Mouse (Mus musculus): ENCODE results near the gene Ccdc47. TPM values are rescaled to one million over a fixed set of nuclear protein-coding genes. Genes with fewer than 3 reads are reported as not detected.
A peak's percentile ranks its signal among the peaks of the same experiment; 100 is the strongest.

Ccdc47 gene
- 78.3 and 99.4 TPM in 2 replicates for polyA plus RNA-seq (2014; fragmentation: Nextera tagmentation; extraction: Ambion mirVana)

DNA sequence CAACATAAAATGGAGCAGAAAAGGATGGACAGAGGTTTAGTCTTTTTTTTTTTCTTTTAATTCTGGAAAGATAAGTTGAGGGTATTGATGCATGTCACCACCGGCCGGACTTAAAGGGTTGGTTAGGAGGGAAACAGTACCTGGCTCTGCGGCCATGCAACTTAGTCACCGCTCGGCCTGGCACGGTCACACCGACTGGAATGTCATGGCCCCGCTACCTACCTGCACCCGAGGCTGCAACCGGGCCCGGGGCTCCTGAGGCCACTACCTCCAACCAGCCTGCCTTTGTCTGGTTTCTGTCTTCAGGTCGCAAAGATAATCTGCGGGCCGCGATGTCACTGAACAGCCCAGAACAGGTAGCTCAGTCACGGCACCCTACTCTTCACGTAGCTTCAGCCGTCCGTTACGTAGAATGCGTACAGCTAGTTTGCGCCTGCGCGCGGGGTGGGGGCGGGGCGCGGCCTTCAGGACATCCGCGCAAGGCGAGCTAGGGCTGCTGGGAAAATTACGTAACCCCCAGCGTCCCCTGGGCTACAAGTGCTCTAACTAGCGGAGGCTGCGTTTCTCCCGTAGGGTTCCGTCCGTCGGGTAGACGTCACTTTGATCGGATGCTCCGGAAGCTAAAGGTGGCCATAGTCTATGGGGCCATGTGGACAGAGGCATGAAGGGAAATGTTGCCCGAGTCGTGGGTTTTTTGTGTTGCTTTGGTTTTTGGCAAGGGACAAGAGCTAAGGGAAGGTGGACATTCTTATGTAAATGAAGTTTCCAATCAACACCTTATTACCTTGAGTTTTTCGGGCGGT, at the start of gene Ccdc47:
Gene Ccdc47, minus strand, starts transcription at position 418 of the 803 bp plus-strand sequence.
- ATAC-seq (ENCODE audit: low read depth): peak; percentile 98
- under 1% methylated on average over 46 of the region's 46 CpGs for WGBS
- peaks cover 21% of the 10 kb centered on the region for H3K4me1 ChIP-seq (ENCODE audit: control insufficient read depth, insufficient read depth, low read length)

DNA sequence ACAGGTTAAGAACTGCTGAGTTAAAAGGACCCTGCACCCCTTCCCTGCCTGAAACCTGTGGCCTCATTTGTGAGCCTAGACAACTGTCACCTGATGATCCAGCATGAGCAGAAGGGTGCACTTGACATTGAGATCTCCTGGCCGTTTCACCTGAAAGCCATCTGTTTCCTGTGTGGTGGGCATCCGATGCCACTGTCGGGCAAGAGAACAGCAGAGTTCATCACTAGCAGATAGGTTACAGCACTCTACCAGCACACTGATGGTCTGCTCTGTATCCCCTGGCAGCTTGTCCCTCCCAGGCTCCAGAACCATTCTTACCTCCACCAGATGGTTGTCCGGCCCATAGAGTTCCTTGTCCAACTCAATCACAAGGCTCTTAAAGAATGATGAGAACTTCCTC, 49.4 kb upstream of the Ccdc47 start:
- Histone ChIP-seq H3K4me3 (ENCODE audit: low read depth, low read length) (no peak overlapping the region), H3K4me2 (ENCODE audit: low read depth, low read length) (no peak overlapping the region), H3K9me3 (ENCODE audit: control insufficient read depth, low read length) (no peaks in the 10 kb centered on the region), H3K27ac (ENCODE audit: low read depth, low read length) (no peak overlapping the region), H3K9ac (replicated peaks; ENCODE audit: low read depth, low read length) (no peak overlapping the region), H3K27me3 (ENCODE audit: control insufficient read depth, insufficient read depth, low read length) (no peaks in the 10 kb centered on the region), H3K36me3 (ENCODE audit: control insufficient read depth, insufficient read depth, low read length) (peaks cover 45% of the 10 kb centered on the region), H3K4me1 (ENCODE audit: control insufficient read depth, insufficient read depth, low read length) (peaks cover 24% of the 10 kb centered on the region)
- no peak for ATAC-seq (ENCODE audit: low read depth)
- WGBS: 93% methylated on average over 4 of the region's 4 CpGs

More for the DNA sequence above, at the start of gene Ccdc47:
- Histone ChIP-seq H3K4me2 (ENCODE audit: low read depth, low read length) (peak within 1 kb of the TSS; percentile 59), H3K36me3 (ENCODE audit: control insufficient read depth, insufficient read depth, low read length) (peaks cover 4% of the 10 kb centered on the region), H3K27ac (ENCODE audit: low read depth, low read length) (peak within 1 kb of the TSS; percentile 96), H3K4me3 (ENCODE audit: low read depth, low read length) (peak within 1 kb of the TSS; percentile 93), H3K9me3 (ENCODE audit: control insufficient read depth, low read length) (no peaks in the 10 kb centered on the region), H3K27me3 (ENCODE audit: control insufficient read depth, insufficient read depth, low read length) (no peaks in the 10 kb centered on the region), H3K9ac (replicated peaks; ENCODE audit: low read depth, low read length) (peak within 1 kb of the TSS; percentile 94)

DNA sequence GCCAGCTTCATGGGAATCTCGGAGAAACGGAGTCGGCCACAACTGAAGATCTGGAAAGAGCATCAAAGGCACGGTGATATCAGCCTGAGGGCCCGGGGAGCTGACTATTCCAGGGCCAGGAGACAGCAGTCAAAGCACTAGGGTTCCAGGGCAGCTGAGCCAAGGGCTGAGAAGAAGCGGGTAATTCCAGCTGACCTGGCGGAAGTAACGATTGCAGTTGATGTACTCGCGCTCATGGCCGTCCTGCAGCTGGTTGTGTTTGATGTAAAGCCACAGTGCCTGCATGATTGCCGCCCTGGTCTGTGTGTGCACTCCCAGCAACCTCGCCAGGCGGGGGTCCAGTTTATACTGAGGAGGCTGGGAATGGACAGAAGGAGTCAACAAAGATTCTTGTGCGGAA, 48.8 kb upstream of the Ccdc47 start:
- Histone ChIP-seq H3K9me3 (ENCODE audit: control insufficient read depth, low read length) (no peaks in the 10 kb centered on the region), H3K4me3 (ENCODE audit: low read depth, low read length) (no peak overlapping the region), H3K4me1 (ENCODE audit: control insufficient read depth, insufficient read depth, low read length) (peaks cover 24% of the 10 kb centered on the region), H3K27ac (ENCODE audit: low read depth, low read length) (no peak overlapping the region), H3K36me3 (ENCODE audit: control insufficient read depth, insufficient read depth, low read length) (peaks cover 45% of the 10 kb centered on the region), H3K4me2 (ENCODE audit: low read depth, low read length) (no peak overlapping the region), H3K9ac (replicated peaks; ENCODE audit: low read depth, low read length) (no peak overlapping the region), H3K27me3 (ENCODE audit: control insufficient read depth, insufficient read depth, low read length) (no peaks in the 10 kb centered on the region)
- WGBS: 94% methylated on average over 15 of the region's 15 CpGs
- no peak for ATAC-seq (ENCODE audit: low read depth)

DNA sequence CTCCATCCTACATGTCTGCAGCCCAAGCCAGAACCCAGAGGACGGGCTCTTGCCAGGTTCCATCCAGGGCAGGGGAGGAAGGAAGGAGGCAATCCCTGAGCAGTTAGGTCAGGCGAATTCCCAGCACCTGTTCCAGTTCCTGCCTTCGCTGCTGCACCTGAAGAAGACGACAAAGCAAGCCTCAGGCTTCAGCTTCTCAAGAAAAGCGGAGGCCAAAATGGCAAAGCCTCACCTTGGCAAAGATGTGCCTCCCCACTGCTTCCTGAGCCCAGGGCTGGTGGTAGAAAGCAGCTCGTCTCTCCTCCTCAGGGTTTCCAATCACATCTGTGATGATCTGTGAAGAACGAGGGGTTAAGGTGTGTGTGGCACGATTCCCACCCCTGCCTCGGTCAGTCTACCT, 47.8 kb upstream of the Ccdc47 start:
- Histone ChIP-seq H3K4me3 (ENCODE audit: low read depth, low read length) (no peak overlapping the region), H3K27me3 (ENCODE audit: control insufficient read depth, insufficient read depth, low read length) (no peaks in the 10 kb centered on the region), H3K27ac (ENCODE audit: low read depth, low read length) (no peak overlapping the region), H3K36me3 (ENCODE audit: control insufficient read depth, insufficient read depth, low read length) (peaks cover 45% of the 10 kb centered on the region), H3K9me3 (ENCODE audit: control insufficient read depth, low read length) (no peaks in the 10 kb centered on the region), H3K4me1 (ENCODE audit: control insufficient read depth, insufficient read depth, low read length) (peaks cover 20% of the 10 kb centered on the region), H3K9ac (replicated peaks; ENCODE audit: low read depth, low read length) (no peak overlapping the region), H3K4me2 (ENCODE audit: low read depth, low read length) (no peak overlapping the region)
- 93% methylated on average over 9 of the region's 9 CpGs for WGBS
- ATAC-seq (ENCODE audit: low read depth): no peak

DNA sequence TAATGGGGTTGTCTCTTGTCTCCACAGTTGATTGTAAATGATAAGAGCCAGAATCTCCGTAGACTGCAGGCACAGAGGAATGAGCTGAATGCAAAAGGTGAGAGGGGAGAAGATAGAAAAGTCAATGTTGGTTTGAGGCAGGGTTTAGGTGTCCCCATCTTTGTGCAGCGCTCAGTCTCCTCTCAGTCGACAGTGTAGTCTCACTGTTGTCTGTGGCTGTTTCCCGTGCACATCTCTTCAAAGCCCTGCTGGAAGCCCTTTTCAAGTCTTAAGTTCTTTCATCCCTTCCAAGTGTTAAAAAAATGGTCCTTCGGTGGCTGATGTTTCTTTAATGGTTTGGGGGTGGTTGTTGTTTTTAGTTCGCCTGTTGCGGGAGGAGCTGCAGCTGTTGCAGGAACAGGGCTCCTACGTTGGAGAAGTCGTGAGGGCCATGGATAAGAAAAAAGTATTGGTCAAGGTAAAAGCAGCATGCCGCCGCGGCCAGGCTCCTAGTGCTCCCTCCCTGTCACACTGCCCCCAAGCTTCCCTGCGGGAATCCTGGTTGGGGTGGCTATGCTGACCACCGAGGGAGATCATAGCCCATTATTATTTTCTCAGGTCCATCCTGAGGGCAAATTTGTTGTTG, 44.8 kb upstream of the Ccdc47 start:
- H3K4me1 ChIP-seq (ENCODE audit: control insufficient read depth, insufficient read depth, low read length): peaks cover 8% of the 10 kb centered on the region; the same call in 1 of the 2 replicates
- 88% methylated on average over 14 of the region's 14 CpGs for WGBS
- no peak overlapping the region for H3K4me3 ChIP-seq (ENCODE audit: low read depth, low read length)
- H3K4me2 ChIP-seq (ENCODE audit: low read depth, low read length): no peak overlapping the region
- no peaks in the 10 kb centered on the region for H3K9me3 ChIP-seq (ENCODE audit: control insufficient read depth, low read length)
- ATAC-seq (ENCODE audit: low read depth): no peak
- peaks cover 45% of the 10 kb centered on the region for H3K36me3 ChIP-seq (ENCODE audit: control insufficient read depth, insufficient read depth, low read length)
- no peak overlapping the region for H3K27ac ChIP-seq (ENCODE audit: low read depth, low read length)
- no peak overlapping the region for H3K9ac ChIP-seq (replicated peaks; ENCODE audit: low read depth, low read length)
- H3K27me3 ChIP-seq (ENCODE audit: control insufficient read depth, insufficient read depth, low read length): no peaks in the 10 kb centered on the region

DNA sequence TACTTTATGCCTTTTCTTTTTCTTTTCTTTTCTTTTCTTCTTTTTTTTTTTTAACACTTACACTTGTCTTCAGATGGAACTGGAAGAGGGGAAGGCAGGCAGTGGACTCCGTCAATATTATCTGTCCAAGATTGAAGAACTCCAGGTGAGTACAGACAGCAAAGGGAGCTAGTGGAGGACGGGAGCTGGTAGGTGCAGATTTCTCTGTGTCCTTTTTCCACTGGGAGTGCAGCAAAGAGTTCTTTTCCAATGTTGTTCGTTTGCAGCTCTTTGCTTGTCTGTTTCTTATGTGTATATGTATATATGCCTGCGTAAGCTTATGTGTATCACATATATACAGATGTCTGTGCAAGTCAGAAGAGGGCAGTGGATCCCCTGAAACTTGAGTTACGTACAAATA, 40.6 kb upstream of the Ccdc47 start:
- Histone ChIP-seq H3K9ac (replicated peaks; ENCODE audit: low read depth, low read length) (peak overlapping the region; percentile 67; the same call in 1 of the 2 replicates), H3K36me3 (ENCODE audit: control insufficient read depth, insufficient read depth, low read length) (peaks cover 19% of the 10 kb centered on the region), H3K4me1 (ENCODE audit: control insufficient read depth, insufficient read depth, low read length) (peaks cover 15% of the 10 kb centered on the region), H3K27ac (ENCODE audit: low read depth, low read length) (no peak overlapping the region), H3K9me3 (ENCODE audit: control insufficient read depth, low read length) (no peaks in the 10 kb centered on the region), H3K4me2 (ENCODE audit: low read depth, low read length) (peak overlapping the region; percentile 89), H3K27me3 (ENCODE audit: control insufficient read depth, insufficient read depth, low read length) (no peaks in the 10 kb centered on the region), H3K4me3 (ENCODE audit: low read depth, low read length) (peak overlapping the region; percentile 68)
- WGBS: 78% methylated on average over 5 of the region's 5 CpGs
- ATAC-seq (ENCODE audit: low read depth): no peak

DNA sequence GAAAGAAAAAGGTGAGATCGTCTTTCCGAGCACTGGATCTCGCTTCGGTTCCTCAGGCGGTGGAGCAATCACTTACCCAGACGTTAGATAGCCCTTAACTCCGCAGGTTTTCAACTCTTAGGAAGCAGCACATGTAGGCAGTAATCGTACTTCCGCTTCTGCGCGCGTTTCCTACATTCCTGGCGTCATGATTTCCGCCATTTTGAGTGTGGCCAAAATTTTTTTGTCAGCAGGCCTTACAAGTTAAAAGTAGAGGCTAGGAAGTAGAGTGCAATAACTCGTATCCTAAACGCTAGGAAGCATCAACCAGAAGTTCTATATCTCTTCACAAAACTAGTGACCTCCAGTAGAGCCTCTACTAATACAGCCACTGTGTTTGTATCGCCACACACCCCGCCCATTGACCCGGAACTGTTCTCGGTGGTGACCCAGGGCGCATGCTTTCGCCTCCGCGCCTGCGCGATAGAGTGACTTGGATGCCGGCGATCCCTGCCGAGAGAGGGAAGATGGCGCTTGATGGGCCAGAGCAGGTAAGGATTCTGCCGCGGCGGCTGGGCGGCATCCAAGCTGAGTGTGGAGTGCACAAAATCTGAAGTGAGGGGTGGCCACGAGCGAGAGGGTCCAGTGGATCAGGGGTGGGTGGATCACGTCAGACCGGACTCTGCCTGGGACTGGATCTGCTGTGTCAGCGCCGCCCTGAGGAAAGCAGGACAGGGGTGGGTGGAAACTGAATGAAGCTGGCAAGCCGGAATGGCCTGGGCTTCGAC, 39.7 kb upstream of the Ccdc47 start, which contains the start of the genes Ftsj3 and Psmc5:
Gene Ftsj3, minus strand, starts transcription at position 395 of the 767 bp plus-strand sequence.
Gene Psmc5, plus strand, starts transcription at position 470 of the 767 bp plus-strand sequence.
- ATAC-seq (ENCODE audit: low read depth): peak; percentile 95
- peak within 1 kb of the TSS; percentile 89 for H3K4me2 ChIP-seq (ENCODE audit: low read depth, low read length)
- WGBS: under 1% methylated on average over 42 of the region's 42 CpGs
- peaks cover 15% of the 10 kb centered on the region for H3K4me1 ChIP-seq (ENCODE audit: control insufficient read depth, insufficient read depth, low read length)
- peak within 1 kb of the TSS; percentile 67 for H3K9ac ChIP-seq (replicated peaks; ENCODE audit: low read depth, low read length)
- peak within 1 kb of the TSS; percentile 68 for H3K4me3 ChIP-seq (ENCODE audit: low read depth, low read length)
- peak within 1 kb of the TSS; percentile 75 for H3K27ac ChIP-seq (ENCODE audit: low read depth, low read length)
- no peaks in the 10 kb centered on the region for H3K27me3 ChIP-seq (ENCODE audit: control insufficient read depth, insufficient read depth, low read length)
- H3K36me3 ChIP-seq (ENCODE audit: control insufficient read depth, insufficient read depth, low read length): peaks cover 17% of the 10 kb centered on the region
- H3K9me3 ChIP-seq (ENCODE audit: control insufficient read depth, low read length): no peaks in the 10 kb centered on the region

DNA sequence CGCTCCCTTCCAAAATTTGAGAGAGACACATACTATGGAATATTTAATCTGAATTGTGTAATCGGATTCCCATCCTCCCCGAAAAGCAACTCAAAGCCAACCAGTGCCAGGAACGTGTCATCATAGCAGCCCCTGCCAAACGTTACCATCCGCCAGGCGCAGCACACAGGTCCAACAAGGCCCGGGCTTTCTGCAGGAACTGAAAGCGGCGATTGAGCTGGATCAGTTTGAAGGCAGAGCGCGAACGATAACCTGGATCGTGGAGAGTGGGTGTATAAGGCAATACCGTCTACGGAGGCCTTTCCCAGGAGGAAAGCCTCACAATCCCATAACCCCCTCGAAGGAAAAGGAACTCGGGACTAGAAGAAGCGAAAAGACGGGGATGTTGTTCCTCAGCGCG, 39.0 kb upstream of the Ccdc47 start:
- peak overlapping the region; percentile 89 for H3K4me2 ChIP-seq (ENCODE audit: low read depth, low read length)
- no peaks in the 10 kb centered on the region for H3K27me3 ChIP-seq (ENCODE audit: control insufficient read depth, insufficient read depth, low read length)
- 4% methylated on average over 22 of the region's 22 CpGs for WGBS
- no peaks in the 10 kb centered on the region for H3K9me3 ChIP-seq (ENCODE audit: control insufficient read depth, low read length)
- H3K27ac ChIP-seq (ENCODE audit: low read depth, low read length): no peak overlapping the region
- H3K4me3 ChIP-seq (ENCODE audit: low read depth, low read length): peak overlapping the region; percentile 68
- H3K36me3 ChIP-seq (ENCODE audit: control insufficient read depth, insufficient read depth, low read length): peaks cover 24% of the 10 kb centered on the region
- 0 out of 2 replicates have a peak, but pooled peaks have one; percentile 2 for ATAC-seq (ENCODE audit: low read depth)
- peaks cover 15% of the 10 kb centered on the region for H3K4me1 ChIP-seq (ENCODE audit: control insufficient read depth, insufficient read depth, low read length)
- peak overlapping the region; percentile 44 for H3K9ac ChIP-seq (replicated peaks; ENCODE audit: low read depth, low read length)
